Mouse (Mus musculus) megakaryocyte-erythroid progenitor cell, adult 5-6 weeks (primary cell): Measurements from ENCODE around the gene Naf1. TPM values are rescaled to one million over a fixed set of nuclear protein-coding genes. Genes with fewer than 3 reads are reported as not detected.

Experiments used
- ATAC-seq: replicated peaks from 2 replicates; pipeline ENCODE4 v1.8.0; 2016; ENCODE audit warnings: mild to moderate bottlenecking, inconsistent platforms; ENCODE audit not compliant: severe bottlenecking, poor library complexity, low FRiP score, low TSS enrichment
- total RNA-seq, 2 experiments: library from RNA; stranded (forward) in 1 of 2; stranded (reverse) in 1 of 2; fragments of 200-1000, 215-1000 nt in 1 of 2; fragments of >200 nt in 1 of 2; fragmentation: Nextera tagmentation in 1 of 2; gene quantifications; 2 replicates each; pipeline ENCODE4 v1.2.3; 2014 to 2017

The Naf1 gene
- total RNA-seq, 2 experiments from 2014 or later, result 13.6 to 36.3 TPM

GRCm38 (mm10) chr8:66936236-66936635, 76.2 kb downstream of the Naf1 start:
- ATAC-seq, result no peak

Other genes with a start within 250 kb of the Naf1 start
- not detected in 2 replicates for gene Npy5r, start 172.1 kb upstream of the Naf1 start, total RNA-seq (2014; fragmentation: Nextera tagmentation)
- not detected in 2 replicates for gene Npy5r, start 172.1 kb upstream of the Naf1 start, total RNA-seq (2017)
- gene Npy1r, start 163.0 kb upstream of the Naf1 start, total RNA-seq (2014; fragmentation: Nextera tagmentation), result not detected in 2 replicates
- gene Npy1r, start 163.0 kb upstream of the Naf1 start, total RNA-seq (2017), result not detected in 2 replicates